In genomic region chr3:152956771-152957170, GRCm38 (mm10) we compare ENCODE assay signal across 17 mouse cellular contexts. TPM values are rescaled to one million over a fixed set of nuclear protein-coding genes. Genes with fewer than 3 reads are reported as not detected.
"Had no signal": no experiment of that assay in that cellular context is flagged by ENCODE, and none has a peak within 500 bp of the region (broad histone marks: within the 10 kb centered on the region; RNA-seq: fewer than 3 reads in every experiment).

No protein-coding gene starts in this region.

- H3K36me3 ChIP-seq: liver, embryonic 15.5 days; lung, embryonic 15.5 days; midbrain, embryonic 13.5 days; midbrain, embryonic 15.5 days; neural tube, embryonic 12.5 days; stomach, embryonic 15.5 days had no signal

- ATAC-seq: lung, postnatal 0 days; midbrain, embryonic 13.5 days; midbrain, embryonic 15.5 days had no signal

- H3K27me3 ChIP-seq: liver, embryonic 15.5 days; lung, embryonic 15.5 days; midbrain, embryonic 13.5 days; midbrain, embryonic 15.5 days; neural tube, embryonic 12.5 days; stomach, embryonic 15.5 days had no signal

- H3K9me3 ChIP-seq: liver, embryonic 15.5 days; lung, embryonic 15.5 days; midbrain, embryonic 13.5 days; midbrain, embryonic 15.5 days; neural tube, embryonic 12.5 days; stomach, embryonic 15.5 days had no signal

- H3K4me3 ChIP-seq: liver, embryonic 15.5 days; lung, embryonic 15.5 days; midbrain, embryonic 13.5 days; midbrain, embryonic 15.5 days; neural tube, embryonic 12.5 days; stomach, embryonic 15.5 days had no signal

- H3K4me1 ChIP-seq: liver, embryonic 15.5 days; lung, embryonic 15.5 days; midbrain, embryonic 13.5 days; midbrain, embryonic 15.5 days; neural tube, embryonic 12.5 days; stomach, embryonic 15.5 days had no signal

- DNase-seq: lung, adult 2 months; lung, postnatal 14 days; lung, postnatal 36 days; right cerebral cortex, postnatal 14 days; thymus, adult 2 months; thymus, postnatal 25 days; thymus, postnatal 4 days had no signal

- H3K4me2 ChIP-seq: liver, embryonic 15.5 days; lung, embryonic 15.5 days; midbrain, embryonic 11.5 days; midbrain, embryonic 13.5 days; midbrain, embryonic 15.5 days; neural tube, embryonic 12.5 days; stomach, embryonic 15.5 days had no signal

- H3K27ac ChIP-seq: liver, embryonic 15.5 days; lung, embryonic 15.5 days; macrophage; midbrain, embryonic 13.5 days; midbrain, embryonic 15.5 days; neural tube, embryonic 12.5 days; stomach, embryonic 15.5 days; stomach, postnatal 0 days had no signal

- H3K9ac ChIP-seq: liver, embryonic 15.5 days; lung, embryonic 15.5 days; midbrain, embryonic 13.5 days; midbrain, embryonic 15.5 days; neural tube, embryonic 12.5 days; stomach, embryonic 15.5 days had no signal

RNA-seq across cellular contexts. Expression of gene St6galnac5, which starts 25.3 kb away (rescaled TPM):
- polyA plus RNA-seq: macrophage had no signal
